Mouse (Mus musculus) ES-E14 (cell line): ENCODE measurements at regions not wholly inside any gene's neighbourhood (a gene's known extent, or its start where the extent isn't known, plus 50 kb on each side); places are given as distances from the start of the nearest gene placed in this dataset.

Source experiments
- CHD2 ChIP-seq: IDR thresholded peaks from 2 replicates; pipeline ENCODE4 v1.6.1; 2014; ENCODE audit warnings: mild to moderate bottlenecking, low read depth, low read length, inconsistent platforms
- HCFC1 ChIP-seq: IDR thresholded peaks from 2 replicates; pipeline ENCODE4 v1.6.1; 2012; ENCODE audit warnings: low read length, inconsistent platforms, borderline replicate concordance; ENCODE audit not compliant: insufficient read depth
- ZC3H11A ChIP-seq: IDR thresholded peaks from 2 replicates; pipeline ENCODE4 v1.6.1; 2012; ENCODE audit warnings: low read depth, mild to moderate bottlenecking, inconsistent platforms, low read length, borderline replicate concordance
- ZNF384 ChIP-seq: IDR thresholded peaks from 2 replicates; pipeline ENCODE4 v1.6.1; 2012; ENCODE audit warnings: low read depth, low read length, inconsistent platforms

DNA sequence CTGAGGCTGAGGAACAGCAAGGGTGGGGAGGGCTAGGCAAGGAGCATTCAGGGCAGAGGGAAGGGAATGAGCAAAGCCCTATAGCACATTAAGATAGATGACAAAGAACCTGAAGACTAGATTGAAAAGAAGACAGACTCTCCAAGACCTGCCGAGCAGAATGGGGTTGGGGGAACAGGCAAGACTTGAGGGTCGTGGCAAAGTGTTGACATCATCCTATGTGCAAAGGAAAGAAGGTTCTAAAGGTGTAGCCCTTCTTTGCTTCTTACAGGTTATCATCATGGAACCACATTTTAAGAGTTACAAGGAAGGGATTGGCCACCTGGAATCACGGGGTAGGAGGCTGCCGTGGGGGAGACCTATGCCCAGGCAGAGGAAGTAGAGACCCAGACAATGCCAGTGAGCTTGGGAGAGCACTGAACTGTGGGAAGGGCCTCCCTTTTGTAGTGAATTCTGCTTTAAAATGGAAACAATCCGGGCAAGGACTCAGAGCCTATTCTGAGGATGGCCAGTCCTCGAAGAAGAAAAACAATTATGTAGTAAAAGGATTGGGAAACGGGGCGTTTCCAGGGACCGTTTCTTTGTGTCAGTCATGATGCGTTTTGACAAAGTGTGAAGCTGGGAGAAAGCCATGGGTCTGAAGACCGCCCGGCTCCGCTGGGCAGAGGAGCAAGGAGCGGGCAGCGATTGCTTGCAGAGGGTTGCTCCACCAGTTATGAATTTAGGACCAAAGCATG lies 55.5 kb upstream of the Cox10 start:
- TF ChIP-seq CHD2 (no peak), ZNF384 (no peak), HCFC1 (no peak), ZC3H11A (no peak)
